Mouse (Mus musculus) retina, postnatal 1 day (tissue): ENCODE data around the gene Pianp.

ENCODE experiments used
- DNase-seq: peaks from one replicate; pipeline ENCODE4 v3.0.0-alpha.2; 2012

Pianp gene

DNA sequence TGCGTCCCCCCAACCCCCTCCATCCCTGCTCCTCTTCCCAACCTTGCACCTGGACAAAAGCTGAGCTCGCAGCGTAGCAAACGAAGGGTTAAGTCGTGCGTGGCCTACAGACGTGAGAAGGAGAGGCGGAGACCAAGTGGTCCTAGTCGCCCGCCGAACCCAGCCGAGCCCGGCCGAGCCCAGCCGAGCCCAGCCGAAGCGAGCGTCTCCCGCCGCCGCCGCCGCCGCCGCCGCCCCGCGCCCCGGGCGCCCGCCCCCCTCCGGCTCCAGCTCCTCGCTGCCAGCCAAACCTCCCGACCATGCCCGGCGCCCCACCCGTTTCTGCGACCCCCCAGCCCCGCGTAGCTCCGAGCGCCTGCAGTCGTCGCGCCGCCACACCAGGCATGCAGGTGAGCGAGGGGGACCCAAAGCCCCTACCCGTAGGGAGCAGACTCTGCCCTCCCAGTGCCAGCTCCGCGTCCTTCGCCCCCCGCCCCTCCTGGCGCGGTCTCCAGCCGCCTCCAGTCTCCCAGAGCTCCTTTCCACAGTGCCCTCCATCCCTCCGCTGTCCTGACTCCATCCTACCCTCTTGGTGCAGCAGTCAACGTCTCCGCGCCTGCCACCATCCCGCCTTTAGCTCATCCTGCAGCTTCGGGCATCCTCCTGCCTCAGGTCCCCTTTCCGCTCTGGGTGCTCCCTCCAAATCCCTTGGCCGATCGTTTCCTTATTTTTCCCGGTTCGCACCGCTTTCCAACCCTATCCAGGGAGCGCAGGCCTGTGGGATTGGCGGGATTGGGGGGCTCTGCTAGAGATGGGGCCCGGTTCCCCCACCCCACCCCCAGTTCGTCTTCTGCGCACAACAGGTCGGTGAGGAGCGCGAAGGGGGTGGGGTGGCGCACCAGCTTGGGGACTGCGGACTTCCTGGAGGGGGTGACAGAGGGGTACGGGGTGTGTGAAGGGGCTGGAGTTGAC, at the start of gene Pianp:
Gene Pianp (plus strand): TSS at position 144 of the 951 bp plus-strand sequence.
- peak; percentile 81 for DNase-seq

GRCm38 (mm10) chr6:124953991-124954715, 42.3 kb upstream of the Pianp start:
- no peak for DNase-seq

GRCm38 (mm10) chr6:124955212-124955611, 41.3 kb upstream of the Pianp start:
- no peak for DNase-seq

GRCm38 (mm10) chr6:124958127-124958526, 38.4 kb upstream of the Pianp start:
- no peak for DNase-seq

DNA sequence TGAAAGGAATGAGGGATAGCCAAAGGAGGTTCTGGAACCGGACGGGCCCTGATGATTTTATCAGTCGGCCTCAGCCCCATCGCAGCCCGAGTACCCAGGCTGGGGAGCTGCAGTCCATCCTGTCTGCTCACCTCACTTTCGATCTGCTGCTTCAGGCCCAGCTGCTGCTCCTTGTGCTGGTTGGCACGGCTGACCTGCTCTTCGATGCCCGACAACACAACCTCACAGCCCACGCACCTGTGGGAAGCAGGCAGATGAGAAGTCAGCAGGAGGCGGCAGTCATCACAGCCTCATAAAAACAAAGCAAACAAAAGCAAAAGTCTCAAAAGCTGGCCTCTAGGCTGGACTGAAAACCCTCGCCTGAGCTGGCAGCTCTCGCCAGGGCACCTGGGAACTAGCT, 36.5 kb upstream of the Pianp start:
- DNase-seq, result no peak

DNA sequence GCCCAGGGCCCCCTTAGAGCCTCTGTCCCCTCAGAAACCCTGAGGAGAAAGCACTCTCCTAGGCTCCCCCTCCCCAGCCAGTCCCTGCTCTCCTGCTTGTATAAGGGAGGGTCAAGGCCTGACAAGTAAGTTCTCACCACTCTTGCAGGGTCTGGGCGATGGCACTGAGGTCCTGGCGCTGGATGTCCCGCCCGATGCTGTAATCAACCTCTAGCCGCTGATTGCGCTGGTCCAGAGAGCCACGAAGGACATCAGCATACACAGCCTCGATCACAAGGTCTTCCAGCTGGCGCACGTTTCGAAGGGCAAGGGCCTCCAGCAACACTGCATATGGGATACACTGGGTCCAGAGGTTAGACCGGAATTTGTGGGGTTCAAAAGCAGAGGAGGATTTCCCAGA, 35.5 kb upstream of the Pianp start:
- no peak for DNase-seq

DNA sequence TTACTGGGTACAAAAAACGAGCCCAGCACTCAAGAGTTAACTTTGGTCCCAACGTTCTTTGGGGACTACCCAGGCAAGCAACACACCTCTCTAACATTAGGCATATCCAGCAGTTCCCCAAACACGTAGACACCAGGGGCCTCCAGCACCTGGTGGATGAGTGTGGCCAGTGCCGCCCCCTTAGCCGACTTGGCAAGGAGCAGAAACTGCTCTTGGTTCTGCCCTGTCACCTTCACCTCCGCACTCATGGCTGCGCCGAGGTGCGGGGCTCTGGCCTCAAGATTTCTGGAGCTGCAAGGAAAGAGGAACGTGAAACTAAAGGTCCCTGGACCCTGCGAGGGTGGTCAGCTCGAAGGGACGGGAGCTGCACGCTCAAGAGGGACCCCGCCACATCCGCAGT, 31.9 kb upstream of the Pianp start:
- no peak for DNase-seq

DNA sequence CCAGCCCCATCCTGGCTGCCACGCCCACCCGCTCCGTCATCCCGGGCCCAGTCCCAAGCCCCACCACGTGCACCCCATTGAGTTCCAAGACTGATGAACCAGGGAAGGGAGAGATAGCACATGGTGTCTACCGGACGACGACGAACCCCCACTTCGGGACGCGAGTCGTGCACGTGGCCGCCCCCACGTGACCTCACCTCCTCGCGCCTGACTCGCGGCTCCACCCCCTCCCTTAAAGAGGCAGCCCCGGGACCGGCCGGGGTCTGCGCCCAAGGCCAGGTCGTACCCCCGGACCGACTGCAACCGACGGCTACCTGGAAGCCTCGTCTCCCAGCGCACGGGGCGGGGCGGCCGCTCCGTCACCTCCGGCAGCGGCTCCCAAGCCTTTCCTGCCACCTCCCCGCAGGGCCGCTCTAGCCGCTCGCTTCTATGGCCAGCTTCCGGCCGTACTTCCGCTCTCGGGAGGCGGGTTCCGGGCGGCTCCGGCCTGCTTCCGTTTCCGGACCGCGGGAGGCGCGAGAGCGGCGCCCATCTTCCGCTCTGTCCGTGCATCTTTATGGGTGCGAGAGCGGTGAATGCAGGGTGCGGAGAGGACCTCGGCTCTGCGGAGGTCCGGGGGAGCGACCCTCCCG, 31.3 kb upstream of the Pianp start, which contains the start of gene Cops7a:
Gene Cops7a (minus strand): TSS at position 451 of the 632 bp plus-strand sequence.
- peak; percentile 98 for DNase-seq

- no peak for DNase-seq
Measured at GRCm38 (mm10) chr6:124965747-124966146, 30.7 kb upstream of the Pianp start.

DNA sequence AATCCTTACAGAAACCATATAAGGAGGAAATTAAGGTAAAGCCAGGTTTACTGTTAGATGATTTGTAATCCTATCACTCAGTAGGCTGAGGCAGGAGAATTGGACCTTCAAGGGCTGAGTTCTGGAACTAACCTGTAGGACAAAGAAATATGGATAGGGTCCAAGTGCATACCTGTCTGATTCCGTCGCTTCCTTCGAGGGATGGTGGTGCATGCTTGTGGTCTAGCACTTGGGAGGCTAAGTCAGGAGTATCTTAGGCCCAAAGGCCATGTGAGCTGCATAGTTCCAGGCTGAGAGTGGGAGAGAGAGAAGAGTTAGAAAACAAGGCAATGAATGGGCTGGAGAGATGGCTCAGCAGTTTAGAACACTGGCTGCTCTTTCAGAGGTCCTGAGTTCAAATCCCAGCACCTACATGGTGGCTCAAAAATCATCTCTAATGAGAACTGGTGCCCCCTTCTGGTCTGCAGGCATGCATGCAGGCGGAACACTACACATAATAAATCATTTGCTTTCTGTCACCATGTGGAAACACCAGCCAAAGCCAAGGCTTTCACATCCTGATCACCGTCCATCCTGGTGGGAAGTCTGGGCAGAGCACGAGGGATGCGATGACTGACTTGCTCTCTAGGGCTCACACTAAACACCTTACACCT, 29.9 kb upstream of the Pianp start:
- DNase-seq, result peak; percentile 23

GRCm38 (mm10) chr6:124967766-124968165, 28.7 kb upstream of the Pianp start:
- DNase-seq, result peak; percentile 68

DNA sequence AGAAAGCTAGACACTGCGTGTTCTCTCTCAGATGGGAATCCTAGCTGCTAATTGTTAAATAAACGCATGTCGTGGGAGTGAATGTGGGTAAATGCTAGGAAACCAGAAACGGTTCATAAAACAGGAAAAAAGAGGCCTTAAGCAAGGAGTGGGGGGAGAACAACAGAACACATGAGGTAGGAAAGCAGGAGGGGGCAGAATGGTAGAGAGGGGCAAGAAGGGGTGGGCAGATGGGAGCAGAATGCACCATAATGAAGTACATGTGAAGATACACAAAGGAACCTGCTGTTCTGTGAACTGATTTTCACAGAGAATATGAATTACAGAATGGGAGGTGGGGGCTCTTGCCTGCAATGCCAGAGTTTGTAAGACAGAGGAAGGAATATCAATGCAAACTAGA, 4.3 kb upstream of the Pianp start:
- no peak for DNase-seq

DNA sequence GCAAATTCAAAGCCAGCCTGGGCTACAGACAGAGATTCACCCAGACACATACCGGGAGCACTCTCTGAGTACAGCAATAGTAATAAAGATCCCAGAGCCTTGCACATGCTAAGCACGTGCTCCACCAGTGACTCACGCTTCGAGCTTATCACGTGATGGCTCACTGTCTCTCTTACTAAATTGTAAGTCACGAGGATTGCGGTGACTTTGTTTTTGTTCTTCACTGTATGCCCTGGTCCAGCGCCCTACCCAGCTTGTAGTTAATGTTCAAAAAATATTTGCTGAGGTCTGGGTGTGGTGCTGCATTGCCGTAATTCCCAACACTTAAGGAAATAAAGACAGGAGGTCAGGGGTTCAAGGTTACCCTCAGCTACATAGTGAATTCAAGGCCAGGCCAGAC, 3.1 kb upstream of the Pianp start:
- no peak for DNase-seq

DNA sequence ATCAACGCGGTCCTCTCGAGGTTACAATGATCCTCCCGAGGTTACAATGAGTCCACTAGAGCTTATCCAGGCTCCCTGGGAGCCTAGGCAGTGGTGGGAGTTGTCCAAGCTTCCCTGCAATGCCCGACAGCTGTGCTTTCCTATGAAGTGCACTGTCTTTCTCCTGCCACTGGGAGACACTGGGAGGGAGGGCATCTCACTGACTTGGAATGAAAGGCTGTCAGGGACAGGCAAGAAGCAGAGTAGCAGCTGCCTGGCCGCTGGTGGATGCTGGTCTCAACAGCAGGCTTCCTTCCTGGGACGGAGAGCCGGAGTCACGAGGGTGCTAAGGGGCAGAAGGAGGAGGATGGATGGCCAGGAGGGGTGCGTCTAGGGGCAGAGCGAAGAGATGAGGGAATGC, 2.6 kb upstream of the Pianp start:
- DNase-seq, result peak; percentile 80

DNA sequence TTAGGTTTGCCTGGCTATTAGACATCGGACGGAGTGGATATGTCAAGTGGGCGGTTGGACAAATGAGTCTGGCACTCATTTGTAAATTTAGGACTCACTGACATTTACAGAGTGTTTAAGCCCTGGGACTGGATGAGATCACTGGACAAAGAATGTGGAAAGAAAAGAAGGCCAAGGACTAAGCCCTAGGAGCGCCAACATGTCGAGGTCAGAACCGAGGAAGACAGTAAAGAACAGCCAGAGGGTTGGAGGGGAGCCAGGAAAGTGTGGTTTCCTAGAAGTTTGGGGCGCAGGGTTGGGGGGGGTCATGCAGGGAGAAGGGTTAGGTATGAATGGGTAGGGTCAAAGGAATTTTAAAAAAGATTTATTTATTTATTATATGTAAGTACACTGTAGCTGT, 1.2 kb upstream of the Pianp start:
- DNase-seq, result no peak

DNA sequence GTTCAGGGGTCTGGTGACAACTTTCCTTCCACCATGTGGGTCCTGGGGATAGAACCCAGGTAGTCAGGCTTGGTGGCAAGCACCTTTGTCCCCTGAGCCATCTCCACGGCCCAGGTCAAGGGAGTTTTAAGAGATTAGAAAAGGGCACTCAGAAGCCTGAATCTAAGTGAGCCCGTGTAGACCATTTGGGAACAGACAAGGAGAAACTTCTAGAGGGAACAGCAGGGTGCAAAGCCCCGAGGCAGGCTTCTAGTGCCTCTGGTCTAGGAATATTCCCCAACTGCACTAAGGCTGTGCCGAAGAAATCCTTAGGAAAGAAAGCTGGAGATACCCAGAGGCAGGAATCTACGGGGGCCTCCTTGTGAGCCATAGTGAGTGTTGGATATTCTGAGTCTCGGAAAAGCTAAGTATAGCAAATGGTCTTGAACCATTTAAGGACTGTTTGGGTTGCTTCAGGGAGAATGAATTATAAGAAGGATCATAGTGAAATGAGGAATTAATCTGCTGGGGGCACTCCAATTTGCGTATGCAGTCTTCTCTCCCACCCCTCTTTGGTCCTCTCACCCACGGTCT, 577 bp upstream of the Pianp start:
- DNase-seq, result no peak

DNA sequence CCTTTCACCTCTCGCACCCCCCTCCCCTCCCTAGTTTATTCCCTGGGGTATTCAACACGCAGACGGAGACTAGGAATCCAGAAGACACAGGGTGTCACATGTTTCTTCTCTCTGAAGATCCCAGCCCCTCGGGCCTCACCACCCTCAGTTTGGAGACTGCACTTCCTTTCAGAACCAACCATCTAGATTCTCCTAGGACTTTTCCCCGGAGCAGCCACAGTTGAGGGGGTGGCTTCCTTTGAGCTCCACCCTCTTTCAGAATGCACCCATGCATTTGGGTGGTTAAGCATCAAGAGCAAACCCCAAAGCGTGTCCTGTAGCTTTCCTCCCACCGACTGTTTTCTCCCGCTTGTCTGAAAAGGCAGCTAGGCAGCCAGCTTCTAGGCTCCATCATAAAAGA, 1.6 kb downstream of the Pianp start:
- DNase-seq, result peak; percentile 23

- DNase-seq, result no peak
Measured at GRCm38 (mm10) chr6:124999091-124999490, 2.6 kb downstream of the Pianp start.

DNA sequence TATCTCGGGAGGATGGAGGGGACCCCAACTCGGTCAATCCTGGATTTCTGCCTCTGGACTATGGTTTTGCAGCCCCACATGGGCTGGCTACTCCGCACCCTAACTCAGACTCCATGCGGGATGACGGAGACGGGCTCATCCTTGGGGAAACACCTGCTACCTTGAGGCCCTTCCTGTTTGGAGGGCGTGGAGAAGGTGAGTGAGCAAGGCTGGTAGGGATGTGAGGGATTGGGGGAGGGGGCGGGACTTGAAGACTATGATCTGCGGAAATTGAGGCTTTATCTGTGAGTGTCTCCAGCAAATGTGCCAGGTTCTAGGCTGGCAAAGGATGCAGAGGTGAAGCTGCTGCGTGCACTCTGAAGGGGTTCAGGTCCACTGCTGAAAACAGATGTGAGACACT, 3.1 kb downstream of the Pianp start:
- no peak for DNase-seq

- no peak for DNase-seq
Measured at GRCm38 (mm10) chr6:125003706-125004105, 7.2 kb downstream of the Pianp start.

- peak; percentile 24 for DNase-seq
Measured at GRCm38 (mm10) chr6:125005086-125005485, 8.6 kb downstream of the Pianp start.

- no peak for DNase-seq
Measured at GRCm38 (mm10) chr6:125008060-125008459, 11.6 kb downstream of the Pianp start.
